ENCODE assay signal across 8 mouse cellular contexts in genomic region chr7:127272566-127272965, GRCm38 (mm10). TPM values are rescaled to one million over a fixed set of nuclear protein-coding genes. Genes with fewer than 3 reads are reported as not detected.
DNase-seq lines count a peak whose midpoint lies in the region; ATAC-seq and TF ChIP-seq lines count a peak whose summit lies in the region.

No protein-coding gene starts in this region.

- ATAC-seq in megakaryocyte, adult 5-6 weeks (ENCODE audit: poor library complexity, severe bottlenecking) = no peak
- no peak for ATAC-seq in limb, embryonic 12.5 days (ENCODE audit: insufficient number of reproducible peaks, insufficient read depth, low FRiP score, low TSS enrichment, low read depth)
- ATAC-seq in stomach, embryonic 14.5 days (ENCODE audit: insufficient number of reproducible peaks, insufficient read depth, low FRiP score, low read depth) = no peak
- no peak for ATAC-seq in megakaryocyte-erythroid progenitor cell, adult 5-6 weeks (replicated peaks; ENCODE audit: low FRiP score, low TSS enrichment, poor library complexity, severe bottlenecking)

- H3K4me1 ChIP-seq in cerebellum, adult 2 months (ENCODE audit: control insufficient read depth, insufficient read depth, low read length) = peaks cover 9% of the 10 kb centered on the region
- H3K4me1 ChIP-seq in megakaryocyte, embryonic 14.5 days = peaks cover 76% of the 10 kb centered on the region
- peaks cover 12% of the 10 kb centered on the region for H3K4me1 ChIP-seq in limb, embryonic 12.5 days (replicated peaks)
- peaks cover 14% of the 10 kb centered on the region for H3K4me1 ChIP-seq in stomach, embryonic 14.5 days (ENCODE audit: control insufficient read depth, insufficient read depth, low read length)

- no peak for TF ChIP-seq POLR2A in cerebellum, adult 2 months (IDR thresholded peaks at IDR 0.05; ENCODE audit: borderline replicate concordance, insufficient read depth, low read length)

- H3K9ac ChIP-seq in limb, embryonic 12.5 days (replicated peaks) = no peak overlapping the region
- H3K9ac ChIP-seq in stomach, embryonic 14.5 days (replicated peaks; ENCODE audit: low read depth, low read length) = no peak overlapping the region

- peak overlapping the region; percentile 76 for H3K4me3 ChIP-seq in cerebellum, adult 2 months (replicated peaks; ENCODE audit: insufficient read depth, low read depth, low read length)
- peak overlapping the region; percentile 91 for H3K4me3 ChIP-seq in megakaryocyte, embryonic 14.5 days (replicated peaks)
- no peak overlapping the region for H3K4me3 ChIP-seq in limb, embryonic 12.5 days (replicated peaks)
- H3K4me3 ChIP-seq in stomach, embryonic 14.5 days (ENCODE audit: low read depth, low read length) = peak overlapping the region; percentile 95

- peak overlapping the region; percentile 93 for H3K4me2 ChIP-seq in limb, embryonic 12.5 days
- peak overlapping the region; percentile 85 for H3K4me2 ChIP-seq in stomach, embryonic 14.5 days (replicated peaks; ENCODE audit: low read depth, low read length)

- 35% methylated on average over 15 of the region's 15 CpGs for WGBS in cerebellum, adult 2 months
- WGBS in limb, embryonic 12.5 days = 98% methylated on average over 15 of the region's 15 CpGs
- 96% methylated on average over 15 of the region's 15 CpGs for WGBS in stomach, embryonic 14.5 days

- peaks cover 35% of the 10 kb centered on the region for H3K36me3 ChIP-seq in megakaryocyte, embryonic 14.5 days (replicated peaks; ENCODE audit: low read length)
- H3K36me3 ChIP-seq in limb, embryonic 12.5 days = peaks cover 38% of the 10 kb centered on the region
- peaks cover 19% of the 10 kb centered on the region; the same call in 1 of the 2 replicates for H3K36me3 ChIP-seq in stomach, embryonic 14.5 days (ENCODE audit: control insufficient read depth, insufficient read depth, low read length)

- 0 out of 2 replicates have a peak overlapping the region, but pooled peaks have one; percentile 57 for H3K27ac ChIP-seq in cerebellum, adult 2 months (ENCODE audit: insufficient read depth, low read length)
- H3K27ac ChIP-seq in limb, embryonic 12.5 days = no peak overlapping the region
- no peak overlapping the region for H3K27ac ChIP-seq in stomach, embryonic 14.5 days (ENCODE audit: low read length)

- H3K27me3 ChIP-seq in cerebellum, adult 2 months (ENCODE audit: control insufficient read depth, insufficient read depth, low read length) = no peaks in the 10 kb centered on the region
- H3K27me3 ChIP-seq in megakaryocyte, embryonic 14.5 days (replicated peaks) = no peaks in the 10 kb centered on the region
- no peaks in the 10 kb centered on the region for H3K27me3 ChIP-seq in limb, embryonic 12.5 days
- no peaks in the 10 kb centered on the region for H3K27me3 ChIP-seq in stomach, embryonic 14.5 days (ENCODE audit: control insufficient read depth, insufficient read depth, low read length)

- no peak for TF ChIP-seq CTCF in cerebellum, adult 2 months (IDR thresholded peaks at IDR 0.05; ENCODE audit: borderline replicate concordance, insufficient read depth, low read depth, low read length)

- H3K9me3 ChIP-seq in megakaryocyte, embryonic 14.5 days = peaks cover 5% of the 10 kb centered on the region
- H3K9me3 ChIP-seq in limb, embryonic 12.5 days = peaks cover 15% of the 10 kb centered on the region; the same call in 1 of the 2 replicates
- 0 out of 2 replicates have a peak, but pooled peaks cover 5% of the 10 kb centered on the region for H3K9me3 ChIP-seq in stomach, embryonic 14.5 days (ENCODE audit: control insufficient read depth, low read depth, low read length)

- no peak for DNase-seq in cerebellum, adult 2 months
- DNase-seq in cerebellum, postnatal 14 days = no peak
- DNase-seq in cerebellum, adult 11-12 months = no peak

RNA-seq across cellular contexts. Expression of gene Sephs2, which starts 1.3 kb away (rescaled TPM):
- polyA plus RNA-seq in cerebellum, adult 2 months (2012; rRNA removed) = 31.1 and 31.7 TPM in 2 replicates
- 32.9 and 41.0 TPM in 2 replicates for polyA plus RNA-seq in megakaryocyte, embryonic 14.5 days (2012; ENCODE audit: insufficient read depth, low replicate concordance)
- 55.5 and 61.6 TPM in 2 replicates for total RNA-seq in megakaryocyte, adult 5-6 weeks (2015)
- 130 and 138 TPM in 2 replicates for total RNA-seq in megakaryocyte, adult 5-6 weeks (2017)
- polyA plus RNA-seq in limb, embryonic 12.5 days (2016; fragmentation: Nextera tagmentation; extraction: Ambion mirVana) = 89.5 and 92.3 TPM in 2 replicates
- polyA plus RNA-seq in stomach, embryonic 14.5 days (2014; fragmentation: Nextera tagmentation; extraction: Ambion mirVana) = 97.3 and 114 TPM in 2 replicates
- 61.7 and 74.2 TPM in 2 replicates for total RNA-seq in megakaryocyte-erythroid progenitor cell, adult 5-6 weeks (2014; fragmentation: Nextera tagmentation)
- total RNA-seq in megakaryocyte-erythroid progenitor cell, adult 5-6 weeks (2017) = 115 and 130 TPM in 2 replicates

RNA-seq across cellular contexts. Expression of gene Dctpp1, which starts 12.1 kb away (rescaled TPM):
- 23.8 and 25.6 TPM in 2 replicates for polyA plus RNA-seq in cerebellum, adult 2 months (2012; rRNA removed)
- polyA plus RNA-seq in megakaryocyte, embryonic 14.5 days (2012; ENCODE audit: insufficient read depth, low replicate concordance) = 65.3 and 143 TPM in 2 replicates
- total RNA-seq in megakaryocyte, adult 5-6 weeks (2015) = 32.1 and 45.3 TPM in 2 replicates
- total RNA-seq in megakaryocyte, adult 5-6 weeks (2017) = 23.3 and 31.0 TPM in 2 replicates
- 219 and 224 TPM in 2 replicates for polyA plus RNA-seq in limb, embryonic 12.5 days (2016; fragmentation: Nextera tagmentation; extraction: Ambion mirVana)
- 175 and 202 TPM in 2 replicates for polyA plus RNA-seq in stomach, embryonic 14.5 days (2014; fragmentation: Nextera tagmentation; extraction: Ambion mirVana)
- total RNA-seq in megakaryocyte-erythroid progenitor cell, adult 5-6 weeks (2014; fragmentation: Nextera tagmentation) = 61.0 and 138 TPM in 2 replicates
- 44.5 and 48.2 TPM in 2 replicates for total RNA-seq in megakaryocyte-erythroid progenitor cell, adult 5-6 weeks (2017)

RNA-seq across cellular contexts. Expression of gene Itgal, which starts 23.5 kb away (rescaled TPM):
- 0.87 and 1.4 TPM in 2 replicates for polyA plus RNA-seq in cerebellum, adult 2 months (2012; rRNA removed)
- 11.2 and 21.5 TPM in 2 replicates for polyA plus RNA-seq in megakaryocyte, embryonic 14.5 days (2012; ENCODE audit: insufficient read depth, low replicate concordance)
- 117 and 130 TPM in 2 replicates for total RNA-seq in megakaryocyte, adult 5-6 weeks (2015)
- total RNA-seq in megakaryocyte, adult 5-6 weeks (2017) = 59.4 and 72.4 TPM in 2 replicates
- 0.39 and 0.59 TPM in 2 replicates for polyA plus RNA-seq in limb, embryonic 12.5 days (2016; fragmentation: Nextera tagmentation; extraction: Ambion mirVana)
- polyA plus RNA-seq in stomach, embryonic 14.5 days (2014; fragmentation: Nextera tagmentation; extraction: Ambion mirVana) = 0.91 and 1.0 TPM in 2 replicates
- total RNA-seq in megakaryocyte-erythroid progenitor cell, adult 5-6 weeks (2014; fragmentation: Nextera tagmentation) = 5.5 and 11.4 TPM in 2 replicates
- total RNA-seq in megakaryocyte-erythroid progenitor cell, adult 5-6 weeks (2017) = 2.6 and 4.6 TPM in 2 replicates

RNA-seq across cellular contexts. Expression of gene Zfp771, which starts 28.5 kb away (rescaled TPM):
- polyA plus RNA-seq in cerebellum, adult 2 months (2012; rRNA removed) = 88.7 and 95.4 TPM in 2 replicates
- polyA plus RNA-seq in megakaryocyte, embryonic 14.5 days (2012; ENCODE audit: insufficient read depth, low replicate concordance) = 85.4 and 270 TPM in 2 replicates
- total RNA-seq in megakaryocyte, adult 5-6 weeks (2015) = 0.96 and 1.8 TPM in 2 replicates
- total RNA-seq in megakaryocyte, adult 5-6 weeks (2017) = 0.28 and 0.73 TPM in 2 replicates
- polyA plus RNA-seq in limb, embryonic 12.5 days (2016; fragmentation: Nextera tagmentation; extraction: Ambion mirVana) = 79.5 and 84.1 TPM in 2 replicates
- polyA plus RNA-seq in stomach, embryonic 14.5 days (2014; fragmentation: Nextera tagmentation; extraction: Ambion mirVana) = 54.9 and 55.2 TPM in 2 replicates
- 15.1 and 16.6 TPM in 2 replicates for total RNA-seq in megakaryocyte-erythroid progenitor cell, adult 5-6 weeks (2014; fragmentation: Nextera tagmentation)
- total RNA-seq in megakaryocyte-erythroid progenitor cell, adult 5-6 weeks (2017) = 13.6 and 14.1 TPM in 2 replicates

RNA-seq across cellular contexts. Expression of gene Sept1, which starts 39.6 kb away (rescaled TPM):
- polyA plus RNA-seq in cerebellum, adult 2 months (2012; rRNA removed) = 11.3 and 12.5 TPM in 2 replicates
- polyA plus RNA-seq in megakaryocyte, embryonic 14.5 days (2012; ENCODE audit: insufficient read depth, low replicate concordance) = 369 and 529 TPM in 2 replicates
- 36.2 and 36.8 TPM in 2 replicates for total RNA-seq in megakaryocyte, adult 5-6 weeks (2015)
- 31.2 and 42.7 TPM in 2 replicates for total RNA-seq in megakaryocyte, adult 5-6 weeks (2017)
- polyA plus RNA-seq in limb, embryonic 12.5 days (2016; fragmentation: Nextera tagmentation; extraction: Ambion mirVana) = 34.1 and 35.9 TPM in 2 replicates
- 14.9 and 16.5 TPM in 2 replicates for polyA plus RNA-seq in stomach, embryonic 14.5 days (2014; fragmentation: Nextera tagmentation; extraction: Ambion mirVana)
- 41.3 and 47.7 TPM in 2 replicates for total RNA-seq in megakaryocyte-erythroid progenitor cell, adult 5-6 weeks (2014; fragmentation: Nextera tagmentation)
- 24.8 and 25.5 TPM in 2 replicates for total RNA-seq in megakaryocyte-erythroid progenitor cell, adult 5-6 weeks (2017)
